Mouse (Mus musculus): ENCODE data around the gene Ppp1r14a.

- TF ChIP-seq CTCF (IDR thresholded peaks at IDR 0.05; ENCODE audit: low read depth, low read length): no peak
- no peak for TF ChIP-seq GATA1 (IDR thresholded peaks at IDR 0.05; ENCODE audit: borderline replicate concordance, low read length)
- no peak for TF ChIP-seq TAL1 (conservative IDR thresholded peaks at IDR 0.05; ENCODE audit: low read depth, low read length)
Observed at GRCm38 (mm10) chr7:29257368-29257767, 31.7 kb upstream of the Ppp1r14a start.
